Mouse (Mus musculus) right cerebral cortex, postnatal 14 days (tissue): Measurements from ENCODE around the gene Wdr13.
"Not testable (repeated sequence)": the region's sequence is repeated elsewhere in the genome, so short reads cannot be mapped to it uniquely, and the experiment has no call there.

Experiments
- DNase-seq: peaks from one replicate; pipeline ENCODE4 v3.0.0; 2022

Wdr13 gene

DNA sequence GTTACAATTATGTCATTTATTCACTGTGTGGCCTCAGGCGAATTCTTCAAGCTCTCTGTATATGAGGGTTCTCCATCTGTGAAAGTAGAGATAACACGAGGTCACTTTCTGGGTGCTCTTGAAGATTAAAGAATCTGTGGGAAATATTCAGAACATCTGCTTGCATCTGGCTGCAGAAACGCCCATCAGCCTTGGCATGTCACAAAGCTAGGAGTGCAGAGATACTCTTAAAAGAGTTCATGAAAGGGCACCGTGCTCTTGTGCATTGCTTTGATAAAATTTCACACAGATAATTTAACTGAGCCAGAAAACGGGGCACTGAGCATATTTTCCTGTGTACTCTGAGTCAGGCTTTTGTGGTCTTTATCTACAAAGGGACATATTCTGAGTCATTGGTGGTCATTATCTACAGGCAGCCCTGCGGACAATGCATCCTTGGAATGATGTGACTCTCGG, 30.5 kb downstream of the Wdr13 start:
- DNase-seq: no peak

DNA sequence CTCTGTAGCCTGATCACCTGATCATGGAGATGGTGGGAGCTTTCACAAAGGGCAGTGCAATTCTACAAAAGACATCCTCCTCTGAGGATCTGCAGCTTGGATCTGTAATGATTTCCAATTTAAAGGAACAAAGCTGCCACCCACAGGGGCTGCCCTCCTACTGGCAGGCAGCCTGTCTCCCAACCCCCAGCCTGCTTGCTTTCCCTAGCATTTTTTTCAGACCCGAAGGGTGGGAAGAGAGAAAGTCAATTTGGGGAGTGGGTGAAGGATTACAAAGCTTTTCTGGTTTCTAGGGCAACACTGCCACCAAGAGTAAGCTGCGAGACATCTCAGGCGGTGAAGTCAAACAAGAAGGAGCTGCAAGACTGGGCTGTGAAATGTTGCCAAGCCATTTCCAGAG, 31.7 kb downstream of the Wdr13 start:
- peak; percentile 47 for DNase-seq

DNA sequence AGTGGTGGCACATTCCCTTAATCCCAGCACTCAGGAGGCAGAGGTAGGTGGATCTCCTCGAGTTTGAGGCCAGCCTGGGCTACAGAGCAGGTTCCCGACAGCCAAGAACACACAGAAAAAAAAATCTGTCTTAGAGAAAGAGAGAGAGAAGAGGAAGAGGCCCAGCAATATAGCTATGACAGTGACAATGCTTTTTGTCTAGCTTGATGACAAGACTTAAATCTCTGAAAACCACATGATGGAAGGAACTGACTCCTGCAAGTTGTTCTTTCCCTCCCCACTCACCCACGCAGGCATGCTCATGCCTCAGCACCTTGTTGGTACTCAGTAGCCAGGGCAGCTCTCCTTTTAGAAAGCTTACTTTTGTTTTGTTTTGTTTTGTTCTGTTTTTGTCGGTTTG, 33.3 kb downstream of the Wdr13 start:
- no peak for DNase-seq

DNA sequence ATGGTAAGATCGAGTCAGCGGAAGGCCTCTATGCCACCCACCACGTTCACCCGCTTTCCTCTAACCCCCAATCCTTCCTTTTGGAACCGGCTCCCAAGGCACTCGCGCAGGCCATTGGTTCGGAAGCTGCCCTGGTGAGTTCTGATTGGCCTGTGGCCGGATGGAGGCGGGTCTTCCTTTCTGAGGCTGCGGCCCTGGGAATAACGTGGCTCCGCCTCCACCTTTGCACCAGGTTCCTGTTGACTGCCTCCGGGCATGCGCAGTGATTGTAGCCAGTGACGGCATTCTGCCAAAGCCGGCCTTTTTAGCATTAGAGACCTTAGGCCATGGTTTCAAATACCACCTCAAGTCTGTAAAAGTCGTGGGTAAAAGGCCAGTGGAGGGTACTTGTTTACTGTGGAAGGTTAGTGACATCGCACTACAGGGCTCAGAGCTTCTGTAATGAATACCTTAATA, 35.9 kb downstream of the Wdr13 start:
- peak; percentile 92 for DNase-seq

DNA sequence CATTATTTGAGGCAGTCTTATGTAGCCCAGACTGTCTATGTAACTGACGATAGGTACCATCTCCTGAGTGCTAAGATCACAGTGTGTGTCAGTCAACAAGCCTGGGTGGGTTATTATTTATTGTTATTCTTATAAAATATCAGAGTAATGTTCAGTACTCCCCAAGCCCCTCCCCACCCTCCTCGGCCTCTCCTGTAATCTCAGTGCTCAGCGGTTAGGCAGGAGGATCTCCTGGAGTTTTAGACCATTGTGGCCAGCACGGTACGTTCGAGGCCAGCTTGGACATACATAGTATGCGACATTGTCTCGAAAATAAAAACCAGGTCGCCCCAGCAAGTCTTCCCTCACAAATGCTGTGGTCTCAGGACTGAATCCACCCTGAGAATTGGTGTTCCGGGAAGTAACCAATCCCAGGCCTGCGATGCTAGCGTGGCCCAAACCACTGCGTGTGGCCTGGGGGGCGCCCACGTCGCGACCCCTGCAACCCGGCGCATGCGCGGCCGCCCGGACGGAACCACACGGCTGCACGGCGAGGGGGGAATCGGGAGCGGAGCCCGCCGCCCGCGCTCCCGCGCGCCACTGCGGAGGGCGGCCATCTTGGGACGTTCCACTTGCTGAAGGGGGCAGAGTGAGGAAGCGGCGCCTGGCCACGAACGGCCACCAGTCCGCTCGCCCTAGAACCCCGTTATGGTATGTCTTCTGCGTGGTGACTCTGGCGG, 36.5 kb downstream of the Wdr13 start:
- peak; percentile 74 for DNase-seq

DNA sequence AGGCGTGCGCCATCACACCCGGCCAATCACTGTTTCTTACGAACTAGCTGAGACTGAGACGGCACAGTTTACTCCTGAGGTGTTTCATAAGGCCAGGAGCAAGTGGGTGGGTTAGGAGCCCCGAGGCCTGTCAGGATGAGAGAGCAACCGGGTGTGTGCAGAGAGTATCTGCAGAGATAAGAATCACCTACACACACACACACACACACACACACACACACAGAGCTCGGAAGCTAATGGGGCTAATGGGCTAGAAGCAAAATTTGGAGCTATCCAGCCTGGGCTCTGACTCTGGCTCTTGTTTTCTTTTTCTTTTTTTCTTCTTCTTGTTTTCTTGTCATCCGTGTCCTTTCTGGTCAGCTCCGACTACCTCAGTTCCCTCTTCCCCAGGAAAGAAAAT, 37.1 kb downstream of the Wdr13 start:
- DNase-seq: no peak

DNA sequence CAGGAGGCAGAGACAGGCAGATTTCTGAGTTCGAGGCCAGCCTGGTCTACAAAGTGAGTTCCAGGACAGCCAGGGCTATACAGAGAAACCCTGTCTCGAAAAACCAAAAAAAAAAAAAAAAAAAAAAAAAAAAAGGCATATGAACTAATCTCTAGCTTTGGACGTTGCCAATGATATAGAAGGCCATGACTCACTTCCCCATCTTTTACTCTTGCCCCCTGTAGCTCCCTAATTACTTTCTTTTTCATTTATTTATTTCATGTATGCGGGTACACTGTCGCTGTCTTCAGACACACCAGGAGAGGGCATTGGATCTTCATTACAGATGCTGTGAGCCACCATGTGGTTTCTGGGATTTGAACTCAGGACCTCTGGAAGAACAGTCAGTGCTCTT, 41.7 kb downstream of the Wdr13 start:
- DNase-seq: not testable (repeated sequence)

DNA sequence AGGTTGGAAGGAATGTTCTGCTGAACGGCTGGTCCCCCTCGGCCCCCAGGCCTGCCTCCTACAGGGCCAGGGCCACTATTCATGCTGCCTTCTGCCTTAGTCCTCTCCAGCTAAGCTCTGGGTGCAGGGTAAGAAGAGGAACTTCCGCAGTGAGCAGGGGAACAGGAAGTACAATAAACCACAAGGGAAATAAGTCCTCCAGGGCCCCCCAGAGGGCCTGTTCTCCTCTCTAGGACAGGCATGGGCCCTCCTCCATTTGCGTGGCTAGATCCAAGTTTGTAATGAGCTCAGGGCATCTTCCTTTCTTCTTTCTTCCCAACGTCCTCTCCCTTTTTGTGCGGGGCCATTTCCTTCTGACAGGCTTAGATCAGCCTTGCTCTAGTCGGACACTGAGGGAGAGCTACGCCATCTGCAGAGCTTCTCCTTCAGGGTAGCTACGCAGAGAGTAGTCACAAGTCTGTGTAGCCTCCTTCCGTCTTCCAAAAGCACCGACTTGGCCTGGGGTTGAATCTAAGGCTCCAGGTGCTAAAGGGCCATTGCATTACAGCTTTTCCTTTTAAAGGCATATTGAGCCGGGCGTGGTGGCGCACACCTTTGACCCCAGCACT, 42.2 kb downstream of the Wdr13 start, which contains the start of gene Was:
Gene Was, minus strand, starts transcription at position 153 of the 608 bp plus-strand sequence.
- DNase-seq: no peak

DNA sequence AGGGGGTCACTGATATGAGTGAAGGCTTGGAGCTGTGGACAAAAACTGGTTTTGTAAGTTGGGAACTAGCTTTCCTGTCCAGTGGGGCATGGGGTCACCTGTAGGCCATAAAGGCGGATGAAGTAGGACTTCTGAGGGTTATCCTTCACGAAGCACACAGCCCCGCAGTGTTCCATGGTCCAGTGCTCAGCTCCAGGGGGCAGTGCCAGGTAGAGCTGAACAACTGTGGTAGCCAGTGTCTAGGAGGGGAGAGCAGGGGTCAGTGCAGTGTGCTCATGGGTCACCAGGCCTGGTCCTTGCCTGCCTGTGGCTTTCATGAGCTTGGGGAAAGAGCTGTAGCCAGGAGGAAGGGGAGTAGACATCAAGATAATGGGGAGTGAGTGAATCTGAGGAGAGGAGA, 42.9 kb downstream of the Wdr13 start:
- DNase-seq: no peak

DNA sequence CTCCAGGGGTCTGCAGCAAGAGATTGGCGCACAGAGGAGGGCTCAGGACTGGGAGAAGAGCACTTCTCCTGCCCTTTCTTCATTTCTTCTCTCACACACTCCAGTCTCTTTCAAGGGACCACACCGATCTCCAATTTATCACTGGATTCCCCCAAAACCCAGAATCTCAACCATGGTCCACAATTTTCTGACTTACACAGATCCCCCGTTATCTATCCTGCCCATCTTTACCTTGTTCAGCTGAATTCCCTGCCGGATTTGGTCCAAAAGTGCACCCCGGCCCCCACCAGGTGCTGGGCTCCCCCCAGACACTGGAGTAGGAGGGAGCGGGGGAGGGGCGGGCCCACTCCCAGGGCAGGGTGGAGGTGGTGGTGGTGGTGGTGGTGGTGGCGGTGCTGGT, 47.1 kb downstream of the Wdr13 start:
- no peak for DNase-seq

DNA sequence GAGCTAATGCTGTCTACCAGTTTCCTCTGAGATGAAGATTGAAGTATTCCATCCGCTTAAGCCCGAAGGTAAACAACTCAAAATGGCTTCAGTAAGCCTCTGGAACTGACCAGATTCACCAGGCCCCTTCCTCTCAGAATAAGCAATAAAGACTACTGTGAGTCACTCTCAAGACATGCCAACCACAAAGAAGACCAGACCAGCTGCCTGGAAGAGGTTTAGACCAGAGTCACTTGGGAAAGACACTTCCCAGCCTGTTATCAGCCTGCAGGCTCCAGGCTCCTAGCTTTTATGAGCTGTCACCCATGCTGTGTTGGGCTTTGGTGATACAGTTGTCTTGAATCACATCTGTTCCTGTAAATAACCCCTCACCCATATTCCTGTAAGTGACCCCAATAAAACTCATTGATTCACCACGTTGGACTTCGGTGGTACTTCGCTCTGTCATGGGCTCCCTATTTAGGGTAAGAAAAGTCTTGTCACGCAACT, 47.9 kb downstream of the Wdr13 start:
- no peak for DNase-seq

DNA sequence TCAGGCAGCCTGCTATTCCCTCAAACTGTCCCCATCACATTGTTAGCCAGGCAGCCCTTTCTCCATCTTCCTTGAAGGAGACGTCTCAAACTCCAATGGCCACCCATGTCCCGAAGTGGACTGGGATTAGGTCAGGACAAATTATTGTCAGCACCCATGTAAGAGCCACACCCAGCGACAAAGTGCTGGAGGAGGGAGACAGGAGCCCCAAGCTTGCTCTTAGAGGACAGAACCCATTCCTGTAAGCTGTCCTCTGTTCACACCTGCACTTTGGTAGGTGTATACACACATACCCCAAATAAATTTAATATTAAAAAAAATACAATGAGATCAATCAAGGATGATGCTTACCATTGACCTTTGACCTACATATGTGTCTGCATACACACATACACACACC, 57.6 kb downstream of the Wdr13 start:
- DNase-seq: no peak

DNA sequence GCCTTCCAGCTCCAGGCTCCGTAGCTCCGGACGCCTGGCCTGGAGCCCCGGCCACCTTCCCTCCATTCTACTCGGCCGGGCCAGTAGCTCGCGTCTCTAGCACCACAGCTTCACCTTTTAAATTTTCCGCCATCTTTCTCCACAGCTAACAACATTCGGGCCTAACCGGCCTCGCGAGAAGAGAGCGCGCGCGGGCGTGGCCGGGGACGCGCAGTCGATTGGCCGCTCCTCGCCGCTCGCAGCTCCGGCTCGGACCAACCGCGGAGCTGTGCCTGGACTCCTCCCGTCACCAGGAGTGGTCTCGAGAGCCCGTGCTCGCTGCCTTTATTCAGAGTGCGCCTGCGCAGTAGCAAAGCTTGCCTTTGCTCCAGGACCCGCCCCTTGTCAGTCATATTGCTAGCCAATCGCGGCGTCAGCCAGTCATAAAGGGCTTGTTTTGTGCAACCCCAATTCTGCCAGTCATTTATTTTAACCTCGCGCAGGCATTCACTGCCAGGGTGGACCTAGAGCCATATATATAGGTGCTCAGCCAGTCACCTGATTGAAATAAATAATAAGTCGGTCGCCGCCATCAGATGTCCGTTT, 58.2 kb downstream of the Wdr13 start, which contains the start of gene Suv39h1:
Gene Suv39h1, minus strand, starts transcription at position 331 of the 585 bp plus-strand sequence.
- peak; percentile 87 for DNase-seq

DNA sequence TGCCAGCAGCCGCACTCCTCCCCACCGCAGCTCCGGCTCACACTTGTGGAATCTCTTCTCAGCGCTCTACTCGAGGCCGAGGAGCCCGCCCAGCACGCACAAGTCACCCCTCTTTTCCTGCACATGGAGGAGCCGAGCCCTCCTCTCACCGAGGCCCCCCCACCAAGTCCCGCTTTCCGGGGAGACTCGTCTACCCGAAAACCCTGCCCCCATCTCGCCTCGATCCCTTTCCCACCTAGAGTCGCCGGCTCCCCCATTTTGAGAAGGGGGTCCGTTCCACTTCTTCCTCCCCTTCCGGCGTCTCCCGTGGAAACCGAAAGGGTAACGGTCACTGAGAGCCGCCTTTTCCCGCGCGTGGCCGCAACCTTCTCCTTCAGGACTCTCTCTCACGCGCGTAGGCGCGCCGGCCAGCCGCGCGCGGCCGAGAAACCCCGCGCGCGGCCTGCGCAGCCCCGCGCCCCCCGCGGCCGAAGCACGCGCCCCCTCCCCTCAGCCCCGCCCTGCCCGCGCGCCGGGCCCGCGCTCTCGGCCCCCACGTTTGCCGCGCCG, 58.7 kb downstream of the Wdr13 start:
- peak; percentile 25 for DNase-seq
